Mouse (Mus musculus): ENCODE results near the gene Slc22a17. TPM values are rescaled to one million over a fixed set of nuclear protein-coding genes. Genes with fewer than 3 reads are reported as not detected.
"Not testable (repeated sequence)": the region's sequence is repeated elsewhere in the genome, so short reads cannot be mapped to it uniquely, and the experiment has no call there.

Gene Slc22a17
- polyA plus RNA-seq, 1 experiment from 2014 or later: 1.1 TPM

GRCm38 (mm10) chr14:54948781-54949180 is 35.8 kb upstream of the Slc22a17 start:
- no peak for ATAC-seq
- no peaks in the 10 kb centered on the region for H3K4me1 ChIP-seq (ENCODE audit: insufficient read depth)
- no peak overlapping the region for H3K9ac ChIP-seq (replicated peaks)
- H3K27ac ChIP-seq (ENCODE audit: low read depth): no peak overlapping the region
- TF ChIP-seq CTCF (IDR thresholded peaks at IDR 0.05; ENCODE audit: low read depth): no peak
- no peak for TF ChIP-seq EP300 (IDR thresholded peaks at IDR 0.05; ENCODE audit: low read depth)
- 63% methylated on average over 9 of the region's 9 CpGs for WGBS (ENCODE audit: insufficient replicate concordance)
- no peak for DNase-seq
- no peak overlapping the region for H3K4me3 ChIP-seq (ENCODE audit: low read depth, low read length)
- no peaks in the 10 kb centered on the region for H3K9me3 ChIP-seq (ENCODE audit: low read length)
- no peak overlapping the region for H3K4me2 ChIP-seq (ENCODE audit: low read depth, low read length)
- H3K36me3 ChIP-seq (replicated peaks; ENCODE audit: insufficient read depth, low read length): no peaks in the 10 kb centered on the region
- H3K27me3 ChIP-seq (ENCODE audit: insufficient read depth, low read length): no peaks in the 10 kb centered on the region

GRCm38 (mm10) chr14:54947008-54947407 is 34.1 kb upstream of the Slc22a17 start:
- H3K4me2 ChIP-seq (ENCODE audit: low read depth, low read length); ATAC-seq; H3K36me3 ChIP-seq (replicated peaks; ENCODE audit: insufficient read depth, low read length); H3K9me3 ChIP-seq (ENCODE audit: low read length); H3K4me1 ChIP-seq (ENCODE audit: insufficient read depth); H3K4me3 ChIP-seq (ENCODE audit: low read depth, low read length); H3K27me3 ChIP-seq (ENCODE audit: insufficient read depth, low read length); H3K27ac ChIP-seq (ENCODE audit: low read depth); H3K9ac ChIP-seq (replicated peaks); DNase-seq: not testable (repeated sequence)
- WGBS (ENCODE audit: insufficient replicate concordance): 77% methylated on average over 10 of the region's 11 CpGs

GRCm38 (mm10) chr14:54945975-54946704 is 33.2 kb upstream of the Slc22a17 start:
- Histone ChIP-seq H3K9ac (replicated peaks) (no peak overlapping the region), H3K4me1 (ENCODE audit: insufficient read depth) (no peaks in the 10 kb centered on the region), H3K27me3 (ENCODE audit: insufficient read depth, low read length) (no peaks in the 10 kb centered on the region), H3K36me3 (replicated peaks; ENCODE audit: insufficient read depth, low read length) (no peaks in the 10 kb centered on the region), H3K27ac (ENCODE audit: low read depth) (no peak overlapping the region), H3K9me3 (ENCODE audit: low read length) (no peaks in the 10 kb centered on the region), H3K4me3 (ENCODE audit: low read depth, low read length) (no peak overlapping the region), H3K4me2 (ENCODE audit: low read depth, low read length) (no peak overlapping the region)
- ATAC-seq: no peak
- TF ChIP-seq EP300 (IDR thresholded peaks at IDR 0.05; ENCODE audit: low read depth): no peak
- TF ChIP-seq CTCF (IDR thresholded peaks at IDR 0.05; ENCODE audit: low read depth): no peak
- WGBS (ENCODE audit: insufficient replicate concordance): 72% methylated on average over 19 of the region's 19 CpGs
- no peak for DNase-seq

DNA sequence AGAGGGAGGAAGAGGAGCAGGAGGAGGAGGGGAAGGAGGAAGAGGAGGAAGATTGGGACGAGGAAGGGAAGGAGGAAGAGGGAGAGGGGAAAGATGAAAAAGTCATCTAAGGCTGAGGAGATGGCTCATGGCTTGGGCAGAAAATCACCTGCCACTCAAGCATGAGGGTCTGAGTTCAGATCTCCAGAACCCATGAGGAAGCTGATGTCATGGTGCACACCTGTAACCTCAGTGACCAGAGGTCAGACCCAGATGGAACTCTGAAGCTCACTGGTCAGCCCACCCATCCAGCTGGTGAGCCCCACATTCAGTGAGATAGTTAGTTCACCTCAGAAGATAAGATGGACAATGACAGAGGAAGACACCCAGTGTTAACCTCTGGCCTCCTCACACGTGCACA is 32.0 kb upstream of the Slc22a17 start:
- ATAC-seq: no peak
- H3K36me3 ChIP-seq (replicated peaks; ENCODE audit: insufficient read depth, low read length): no peaks in the 10 kb centered on the region
- no peaks in the 10 kb centered on the region for H3K4me1 ChIP-seq (ENCODE audit: insufficient read depth)
- WGBS (ENCODE audit: insufficient replicate concordance): 41% methylated on average over 2 of the region's 2 CpGs
- DNase-seq: no peak
- no peak overlapping the region for H3K4me2 ChIP-seq (ENCODE audit: low read depth, low read length)
- no peak overlapping the region for H3K4me3 ChIP-seq (ENCODE audit: low read depth, low read length)
- no peaks in the 10 kb centered on the region for H3K9me3 ChIP-seq (ENCODE audit: low read length)
- H3K9ac ChIP-seq (replicated peaks): no peak overlapping the region
- no peak overlapping the region for H3K27ac ChIP-seq (ENCODE audit: low read depth)
- TF ChIP-seq EP300 (IDR thresholded peaks at IDR 0.05; ENCODE audit: low read depth): no peak
- no peak for TF ChIP-seq CTCF (IDR thresholded peaks at IDR 0.05; ENCODE audit: low read depth)
- no peaks in the 10 kb centered on the region for H3K27me3 ChIP-seq (ENCODE audit: insufficient read depth, low read length)

DNA sequence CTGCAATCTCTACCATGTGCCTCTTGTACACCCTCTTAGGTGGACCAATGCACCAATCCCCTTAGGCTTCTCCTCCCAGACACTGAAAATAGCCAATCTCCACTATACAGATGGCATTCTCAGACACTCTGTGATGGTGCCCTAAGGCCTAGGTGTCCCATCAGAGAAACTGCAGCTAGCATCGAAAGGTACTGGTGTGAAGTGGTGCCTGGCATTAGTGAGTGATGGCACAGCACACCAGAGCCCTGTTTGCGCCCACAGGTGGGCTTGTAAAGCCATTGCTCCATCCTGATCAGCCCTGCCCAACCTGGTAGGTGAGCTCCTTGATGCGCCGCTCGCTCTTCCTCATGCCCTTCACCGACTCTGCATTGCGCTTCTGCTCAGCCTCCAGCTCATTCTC is 31.0 kb upstream of the Slc22a17 start:
- Histone ChIP-seq H3K27ac (ENCODE audit: low read depth) (no peak overlapping the region), H3K4me1 (ENCODE audit: insufficient read depth) (no peaks in the 10 kb centered on the region), H3K4me3 (ENCODE audit: low read depth, low read length) (no peak overlapping the region), H3K4me2 (ENCODE audit: low read depth, low read length) (no peak overlapping the region), H3K27me3 (ENCODE audit: insufficient read depth, low read length) (no peaks in the 10 kb centered on the region), H3K36me3 (replicated peaks; ENCODE audit: insufficient read depth, low read length) (no peaks in the 10 kb centered on the region), H3K9ac (replicated peaks) (no peak overlapping the region), H3K9me3 (ENCODE audit: low read length) (no peaks in the 10 kb centered on the region)
- DNase-seq (no peak), ATAC-seq (no peak)
- WGBS (ENCODE audit: insufficient replicate concordance): 83% methylated on average over 7 of the region's 7 CpGs
- no peak for TF ChIP-seq EP300 (IDR thresholded peaks at IDR 0.05; ENCODE audit: low read depth)
- TF ChIP-seq CTCF (IDR thresholded peaks at IDR 0.05; ENCODE audit: low read depth): no peak

GRCm38 (mm10) chr14:54942479-54942878 is 29.5 kb upstream of the Slc22a17 start:
- no peak for ATAC-seq
- Histone ChIP-seq H3K9ac (replicated peaks) (no peak overlapping the region), H3K36me3 (replicated peaks; ENCODE audit: insufficient read depth, low read length) (no peaks in the 10 kb centered on the region), H3K4me2 (ENCODE audit: low read depth, low read length) (no peak overlapping the region), H3K9me3 (ENCODE audit: low read length) (no peaks in the 10 kb centered on the region), H3K4me1 (ENCODE audit: insufficient read depth) (no peaks in the 10 kb centered on the region), H3K4me3 (ENCODE audit: low read depth, low read length) (no peak overlapping the region), H3K27me3 (ENCODE audit: insufficient read depth, low read length) (no peaks in the 10 kb centered on the region), H3K27ac (ENCODE audit: low read depth) (no peak overlapping the region)
- WGBS (ENCODE audit: insufficient replicate concordance): 82% methylated on average over 8 of the region's 8 CpGs
- no peak for DNase-seq
- TF ChIP-seq CTCF (IDR thresholded peaks at IDR 0.05; ENCODE audit: low read depth): no peak
- no peak for TF ChIP-seq EP300 (IDR thresholded peaks at IDR 0.05; ENCODE audit: low read depth)

Data from liver, postnatal 0 days (tissue).